Mouse (Mus musculus) brown adipose tissue, adult 24 weeks (tissue): Measurements from ENCODE around the gene Slc35f6. TPM values are rescaled to one million over a fixed set of nuclear protein-coding genes. Genes with fewer than 3 reads are reported as not detected.
"Not testable (repeated sequence)": the region's sequence is repeated elsewhere in the genome, so short reads cannot be mapped to it uniquely, and the experiment has no call there.

Experiments used
- H3K27ac ChIP-seq: fragments of 200-500 bp; replicated peaks from 2 replicates; pipeline ENCODE4 v1.5.1; 2012; ENCODE audit warnings: low read depth, mild to moderate bottlenecking, low read length
- H3K4me1 ChIP-seq: fragments of 200-500 bp; 2 replicates; pipeline ENCODE4 v1.6.1; 2012; ENCODE audit warnings: low read length, mixed read lengths; ENCODE audit not compliant: control insufficient read depth, insufficient read depth, insufficient read length
- H3K4me3 ChIP-seq: fragments of 200-500 bp; 2 replicates; pipeline ENCODE4 v1.5.1; 2012; ENCODE audit warnings: low read depth, mild to moderate bottlenecking, low read length, moderate library complexity; ENCODE audit not compliant: insufficient read depth
- polyA plus RNA-seq: library from polyadenylated mRNA; stranded (reverse); fragments of >200 nt; gene quantifications from 2 replicates; pipeline ENCODE4 v1.2.4, GENCODE M21; 2012; ENCODE audit not compliant: missing spikeins, insufficient read depth, insufficient read length

The Slc35f6 gene
- polyA plus RNA-seq, 1 experiment = 20.9 TPM

DNA sequence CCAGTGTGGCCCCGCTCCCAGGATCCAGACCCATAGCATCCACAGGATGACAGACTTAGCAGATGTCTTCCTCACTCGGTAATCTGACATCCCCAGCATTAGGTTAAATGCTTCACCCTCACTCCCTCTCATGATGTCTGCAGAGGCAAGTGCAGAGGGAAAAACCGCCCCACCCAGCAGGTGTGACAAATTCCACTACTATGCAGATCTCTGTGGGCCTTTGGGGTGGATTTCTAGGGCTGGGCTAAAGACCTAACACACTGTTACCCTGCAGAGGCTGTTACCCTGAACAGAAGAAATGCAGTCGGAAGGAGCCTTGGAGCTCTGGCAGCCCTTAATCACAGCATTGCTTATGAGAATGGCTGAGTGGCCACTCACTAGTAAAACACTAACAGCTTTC, 11.3 kb downstream of the Slc35f6 start:
- Histone ChIP-seq H3K4me3 (no peak overlapping the region), H3K4me1 (no peaks in the 10 kb centered on the region), H3K27ac (no peak overlapping the region)

DNA sequence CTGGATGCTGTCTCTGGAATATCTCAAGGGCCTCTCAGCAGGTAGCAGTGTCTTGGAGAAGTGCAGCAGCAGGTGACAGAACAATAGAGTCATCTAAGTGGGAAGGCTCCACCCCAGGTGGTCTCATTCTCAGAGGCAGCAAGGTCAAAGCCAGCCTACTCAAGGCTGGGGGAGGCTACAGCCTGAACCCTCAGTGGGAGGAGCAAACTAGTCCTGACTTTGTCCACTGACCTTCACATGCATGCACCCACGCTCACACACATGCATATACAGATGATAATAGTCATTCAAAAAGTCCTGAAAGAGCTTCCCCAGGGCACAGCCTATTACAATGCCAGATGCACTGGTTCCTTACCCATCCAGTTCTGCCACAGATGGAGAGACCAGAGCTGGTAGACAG, 12.5 kb downstream of the Slc35f6 start:
- no peak overlapping the region for H3K4me3 ChIP-seq
- no peaks in the 10 kb centered on the region for H3K4me1 ChIP-seq
- no peak overlapping the region for H3K27ac ChIP-seq

DNA sequence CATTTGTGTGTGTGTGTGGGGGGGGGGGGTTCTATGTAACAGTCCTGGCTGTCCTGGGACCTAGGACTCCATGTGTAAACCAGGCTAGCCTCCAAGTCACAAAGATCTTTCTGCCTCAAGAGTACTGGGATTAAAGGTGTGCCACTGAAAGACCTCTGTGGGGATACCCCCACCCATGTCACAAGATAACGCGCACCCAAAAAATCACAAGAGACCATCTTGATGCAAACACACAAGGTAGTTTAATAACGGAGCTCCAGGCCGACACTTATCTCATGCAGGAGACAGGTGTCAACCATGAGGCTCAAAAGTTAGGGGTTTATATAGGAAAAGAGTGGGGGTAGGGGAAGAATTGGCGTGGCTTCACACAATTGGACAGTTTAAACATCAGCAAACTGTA, 13.1 kb downstream of the Slc35f6 start:
- Histone ChIP-seq H3K27ac (no peak overlapping the region), H3K4me3 (no peak overlapping the region), H3K4me1 (peaks cover under 1% of the 10 kb centered on the region; the same call in 1 of the 2 replicates)

DNA sequence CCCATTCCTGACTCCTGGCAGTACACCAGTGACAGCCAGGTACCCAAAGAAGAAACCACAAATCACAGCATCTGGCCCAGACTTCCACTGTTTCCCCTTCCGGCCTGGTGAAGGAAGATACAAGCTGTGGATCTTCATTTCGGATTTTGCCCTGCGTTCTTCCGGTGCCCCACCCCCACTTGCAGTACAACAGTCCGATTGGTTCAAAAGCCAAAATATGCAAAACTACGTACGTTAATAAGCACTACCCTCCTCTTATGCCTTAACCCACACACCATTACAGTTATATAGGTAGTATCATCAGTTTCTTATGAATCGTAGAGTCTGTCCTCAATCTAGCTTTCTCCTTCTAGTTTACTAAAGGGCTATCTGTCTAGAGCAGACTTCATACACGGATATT, 17.6 kb downstream of the Slc35f6 start:
- H3K4me3 ChIP-seq = no peak overlapping the region
- no peak overlapping the region for H3K27ac ChIP-seq
- peaks cover 4% of the 10 kb centered on the region; the same call in 1 of the 2 replicates for H3K4me1 ChIP-seq

DNA sequence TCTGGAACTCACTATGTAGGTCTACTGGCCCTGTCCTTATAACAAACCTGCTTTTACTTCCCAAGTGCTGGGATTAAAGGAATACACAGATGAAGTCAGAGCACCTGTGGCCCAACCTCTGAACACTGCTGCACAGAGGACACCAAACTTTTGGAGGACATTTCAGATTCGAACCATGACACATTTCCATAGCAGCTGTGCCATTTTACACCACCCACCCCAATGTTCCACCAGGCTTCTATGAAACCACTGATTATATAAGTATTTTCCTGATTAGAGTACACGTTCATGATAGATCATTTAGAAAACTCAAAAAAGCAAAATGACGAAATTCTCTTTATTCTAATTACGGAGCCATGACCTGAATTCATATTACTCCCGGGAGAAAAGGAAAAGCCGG, 18.2 kb downstream of the Slc35f6 start:
- peaks cover 4% of the 10 kb centered on the region; the same call in 1 of the 2 replicates for H3K4me1 ChIP-seq
- peak overlapping the region; percentile 60 for H3K4me3 ChIP-seq
- peak overlapping the region; percentile 99 for H3K27ac ChIP-seq

DNA sequence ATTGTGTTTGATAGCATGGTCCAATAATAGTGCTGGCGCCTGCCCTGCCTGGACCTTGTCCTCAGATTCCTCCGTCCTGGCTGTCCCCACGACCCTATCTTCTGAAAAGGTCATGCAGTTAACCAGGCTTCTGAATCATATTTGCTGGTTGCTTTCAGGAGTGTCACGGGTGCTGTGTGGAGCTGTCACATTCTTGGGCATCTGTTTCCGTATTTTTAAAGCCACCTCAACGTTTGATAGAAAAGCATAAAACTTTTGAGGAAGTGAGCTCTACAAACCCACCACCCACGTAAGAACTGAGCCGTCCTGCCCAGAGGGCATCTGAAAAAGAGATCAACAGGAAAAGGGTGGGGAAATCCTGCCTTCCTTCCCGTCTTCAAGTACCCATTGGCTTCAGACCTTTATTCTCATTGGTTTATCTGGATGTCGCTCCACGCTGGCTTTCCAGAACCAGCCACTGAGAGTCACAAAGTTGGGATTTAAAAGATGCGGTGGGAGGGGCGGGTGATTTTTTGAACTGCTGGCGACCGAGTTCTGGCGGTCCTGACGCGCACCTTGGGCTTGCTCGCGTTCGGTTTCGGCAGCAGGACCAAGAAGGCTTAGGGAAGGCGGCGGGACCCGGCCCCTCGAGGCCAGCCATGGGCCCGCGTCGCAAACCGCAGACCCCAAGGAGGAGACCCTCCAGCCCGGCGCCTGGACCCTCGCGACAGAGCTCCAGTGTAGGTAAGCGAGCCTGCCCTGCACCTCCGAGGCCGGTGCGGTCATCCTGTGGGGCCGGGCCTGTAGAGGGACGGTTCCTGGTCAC, 18.9 kb downstream of the Slc35f6 start, which contains the start of gene Cenpa:
Cenpa (plus strand) TSS at position 387 of the 805 bp plus-strand sequence.
- peak within 1 kb of the TSS; percentile 99 for H3K27ac ChIP-seq
- H3K4me1 ChIP-seq = peaks cover 4% of the 10 kb centered on the region; the same call in 1 of the 2 replicates
- peak within 1 kb of the TSS; percentile 74 for H3K4me3 ChIP-seq

DNA sequence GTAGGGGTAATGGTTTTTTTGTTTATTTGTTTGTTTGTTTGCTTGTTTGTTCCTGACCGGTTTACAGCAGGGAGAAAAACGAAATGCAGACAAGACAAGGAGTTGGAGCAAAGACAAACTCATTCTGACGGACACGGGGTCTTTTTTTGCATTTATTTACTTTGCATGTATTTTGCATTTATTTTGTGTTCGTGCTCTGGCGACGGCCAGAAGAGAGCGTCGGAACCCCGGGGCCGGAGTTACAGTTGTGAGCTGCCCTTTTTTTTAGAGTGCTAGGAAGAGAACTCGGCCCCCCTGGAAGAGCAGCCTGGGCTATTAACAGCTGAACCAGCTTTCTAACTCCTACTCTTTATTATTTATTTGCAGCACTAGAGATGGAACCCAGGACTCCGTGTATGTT, 19.5 kb downstream of the Slc35f6 start:
- Histone ChIP-seq H3K4me3 (peak overlapping the region; percentile 74), H3K27ac (no peak overlapping the region), H3K4me1 (peaks cover 7% of the 10 kb centered on the region; the same call in 1 of the 2 replicates)

DNA sequence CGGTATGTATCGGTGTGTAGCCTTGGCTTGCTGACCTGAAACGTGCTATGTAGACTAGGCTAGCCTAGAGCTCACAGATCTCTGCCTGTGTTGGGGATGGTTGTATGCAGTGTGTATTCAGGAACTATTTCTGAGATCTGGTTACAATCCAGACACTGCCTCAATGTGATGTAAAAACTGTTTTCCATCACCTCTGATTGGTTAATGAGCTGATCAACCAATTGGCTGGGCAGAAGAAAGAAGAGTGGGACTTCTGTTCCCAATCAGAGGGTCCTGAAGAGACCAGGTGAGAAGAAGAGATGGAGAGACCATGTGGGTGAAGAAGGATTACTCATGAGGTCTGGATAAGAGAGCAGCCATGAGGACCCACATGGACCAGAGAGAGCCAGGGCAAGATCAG, 20.0 kb downstream of the Slc35f6 start:
- H3K27ac ChIP-seq = no peak overlapping the region
- H3K4me3 ChIP-seq = peak overlapping the region; percentile 74
- H3K4me1 ChIP-seq = peaks cover 8% of the 10 kb centered on the region; the same call in 1 of the 2 replicates

DNA sequence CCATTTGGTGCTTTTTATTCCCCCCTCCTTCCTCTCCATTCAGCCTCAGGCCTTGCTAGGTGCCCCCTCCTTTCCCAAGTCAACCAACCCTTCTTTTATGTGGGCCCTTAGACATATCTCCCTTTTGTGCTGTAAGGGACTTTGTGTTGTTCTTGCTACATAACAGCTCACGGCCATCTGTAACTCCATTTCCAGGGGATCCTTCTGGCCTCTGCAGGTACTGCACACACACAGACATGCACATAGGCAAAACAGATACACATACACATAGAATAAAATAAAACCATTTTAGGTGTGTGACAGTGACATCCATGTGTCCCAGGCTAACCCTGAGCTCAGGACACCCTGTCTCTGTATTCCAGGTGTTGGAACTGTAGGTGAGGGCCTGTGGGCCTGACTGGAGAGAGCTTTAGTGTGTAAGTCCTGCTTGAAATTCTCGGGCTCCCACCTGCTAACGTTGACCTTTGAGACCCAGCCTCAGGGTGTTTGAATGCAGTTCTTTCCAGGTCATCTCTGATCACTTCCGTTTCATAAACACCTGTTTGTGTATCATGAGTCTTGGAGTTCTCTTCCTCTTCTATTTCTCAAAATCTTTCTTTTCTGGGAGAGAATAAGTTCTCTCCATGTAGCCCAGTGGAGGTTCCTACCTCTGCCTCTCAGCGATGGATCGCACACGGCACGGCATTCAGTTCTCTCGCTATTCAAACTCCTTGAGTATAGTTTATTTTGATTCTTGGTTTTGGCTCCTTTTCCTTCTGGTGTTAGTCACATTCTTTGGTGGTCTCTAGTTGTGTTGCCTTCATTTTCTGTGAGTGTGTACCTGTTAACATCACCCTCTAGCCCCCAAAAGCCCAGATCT, 21.1 kb downstream of the Slc35f6 start:
- no peak overlapping the region for H3K27ac ChIP-seq
- peaks cover 19% of the 10 kb centered on the region for H3K4me1 ChIP-seq
- H3K4me3 ChIP-seq = no peak overlapping the region

DNA sequence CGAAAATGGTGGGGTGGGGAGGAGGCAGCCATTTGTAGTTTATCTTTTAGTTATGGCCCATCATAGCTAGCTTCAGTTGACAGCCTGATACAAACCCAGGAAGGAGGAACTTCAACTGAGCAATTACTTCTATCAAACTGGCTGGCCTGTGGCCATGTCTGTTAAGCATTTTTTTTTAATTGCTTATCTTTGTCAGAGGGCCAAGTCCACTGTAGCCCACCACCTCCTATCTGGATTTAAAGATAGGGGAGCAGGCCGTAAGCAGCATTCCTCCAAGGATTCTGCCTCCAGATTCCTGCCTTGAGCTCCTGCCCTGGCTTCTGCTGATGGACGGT, 21.7 kb downstream of the Slc35f6 start:
- H3K4me1 ChIP-seq = peaks cover 19% of the 10 kb centered on the region
- H3K4me3 ChIP-seq = no peak overlapping the region
- no peak overlapping the region for H3K27ac ChIP-seq

DNA sequence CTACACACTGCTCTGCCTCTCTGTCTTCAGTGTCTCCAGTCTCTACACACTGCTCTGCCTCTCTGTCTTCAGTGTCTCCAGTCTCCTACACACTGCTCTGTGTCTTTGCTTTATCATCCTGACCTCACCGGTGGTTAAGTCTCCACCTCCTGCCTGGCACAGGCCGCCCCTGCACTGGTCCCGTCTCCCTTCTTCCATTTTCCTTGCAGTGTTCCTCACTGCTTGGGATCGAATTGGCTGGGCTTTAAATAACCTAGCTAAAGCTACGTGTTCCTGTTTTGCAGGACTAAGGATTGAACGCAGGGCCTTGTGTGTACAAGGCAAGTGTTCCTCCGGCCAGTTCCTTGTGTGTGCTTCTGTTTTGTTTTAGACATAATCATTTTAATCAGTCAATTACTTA, 22.4 kb downstream of the Slc35f6 start:
- H3K4me3 ChIP-seq = no peak overlapping the region
- no peak overlapping the region for H3K27ac ChIP-seq
- H3K4me1 ChIP-seq = peaks cover 19% of the 10 kb centered on the region

DNA sequence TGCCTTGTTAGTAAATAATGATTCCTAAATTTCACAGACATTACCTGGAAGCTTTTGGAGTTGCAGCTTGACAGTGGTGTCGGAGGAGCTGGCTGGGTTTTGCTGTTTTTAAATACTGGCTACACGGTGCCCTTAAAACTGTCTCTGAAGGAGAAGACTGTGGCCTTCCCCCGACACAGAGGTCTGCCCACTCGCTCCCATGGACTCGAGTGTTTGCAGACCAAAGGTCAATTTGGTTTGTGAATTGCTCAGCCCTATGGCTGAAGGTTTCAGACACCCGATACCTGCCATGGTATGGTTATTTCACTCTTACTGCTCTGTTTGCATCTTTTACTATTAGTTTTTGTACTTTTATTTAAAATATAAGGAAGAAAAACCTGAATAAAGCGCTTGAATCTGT, 26.3 kb downstream of the Slc35f6 start:
- no peak overlapping the region for H3K4me3 ChIP-seq

DNA sequence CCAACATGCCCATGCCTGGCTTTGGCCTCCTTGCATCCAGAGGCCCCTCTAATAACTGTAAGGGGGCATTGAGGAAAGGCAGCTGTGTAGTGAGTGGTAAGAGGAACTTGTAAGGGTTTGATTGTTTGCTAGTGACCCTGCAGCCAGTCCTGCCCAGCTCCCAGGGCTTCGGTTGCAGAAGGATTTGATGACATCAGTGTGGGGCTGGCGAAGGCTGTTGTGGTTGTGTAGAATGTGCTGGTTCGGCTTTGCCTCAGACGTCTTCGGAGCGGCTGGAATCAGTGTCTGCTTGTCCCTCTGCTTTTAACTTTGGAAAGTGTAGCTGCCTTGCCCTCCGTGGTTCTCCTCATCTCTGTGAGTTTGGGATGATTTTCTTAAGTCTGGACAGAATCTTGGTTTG, 29.1 kb downstream of the Slc35f6 start:
- Histone ChIP-seq H3K27ac (no peak overlapping the region), H3K4me1 (peaks cover 15% of the 10 kb centered on the region)

More for the DNA sequence above, 26.3 kb downstream of the Slc35f6 start:
- Histone ChIP-seq H3K27ac (peak overlapping the region; percentile 31; the same call in 1 of the 2 replicates), H3K4me1 (peaks cover 15% of the 10 kb centered on the region)

DNA sequence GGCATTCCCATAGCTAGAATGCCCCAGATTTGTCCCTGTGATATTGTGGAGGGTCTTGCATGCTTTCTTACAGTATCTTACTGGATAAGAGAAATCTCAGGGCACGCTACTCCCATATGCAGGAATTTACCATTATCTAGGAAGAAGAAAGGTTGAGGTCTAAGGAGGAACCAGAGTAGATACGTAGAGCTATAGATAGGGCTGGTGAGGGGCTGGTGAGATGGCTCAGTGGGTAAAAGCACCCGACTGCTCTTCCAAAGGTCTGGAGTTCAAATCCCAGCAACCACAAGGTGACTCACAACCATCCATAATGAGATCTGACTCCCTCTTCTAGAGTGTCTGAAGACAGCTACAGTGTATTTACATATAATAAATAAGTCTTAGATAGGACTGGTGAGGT, 30.3 kb downstream of the Slc35f6 start:
- not testable (repeated sequence) for H3K4me1 ChIP-seq, H3K27ac ChIP-seq, H3K4me3 ChIP-seq

More for the DNA sequence above, 29.1 kb downstream of the Slc35f6 start:
- no peak overlapping the region for H3K4me3 ChIP-seq

DNA sequence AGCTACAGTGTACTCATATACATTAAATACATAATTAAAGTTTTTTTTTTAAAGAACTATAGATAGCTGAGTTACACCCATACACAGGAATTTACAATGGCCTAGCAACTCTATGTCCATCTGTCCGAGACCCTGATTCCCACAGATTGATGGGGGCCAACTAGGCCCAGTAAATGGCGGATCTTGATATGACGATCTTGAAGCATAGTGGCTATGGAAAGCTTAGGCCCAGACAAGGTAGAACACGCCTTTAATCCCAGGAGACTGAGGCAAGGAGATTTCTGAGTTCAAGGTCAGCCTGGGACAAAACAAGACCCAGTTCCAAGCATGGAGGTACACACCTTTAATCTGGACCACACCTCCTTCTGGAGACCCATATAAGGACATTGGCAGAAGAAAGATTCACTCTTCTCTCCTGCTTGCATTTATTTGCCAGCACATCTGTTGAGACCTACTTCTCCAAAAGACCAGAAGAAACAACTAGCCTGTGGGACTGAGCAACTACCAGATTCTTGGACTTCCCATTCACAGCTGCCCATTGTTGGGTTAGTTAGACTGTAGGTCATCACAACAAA, 31.1 kb downstream of the Slc35f6 start:
- no peaks in the 10 kb centered on the region for H3K4me1 ChIP-seq
- H3K4me3 ChIP-seq = no peak overlapping the region
- no peak overlapping the region for H3K27ac ChIP-seq
